In genomic region chr2:45092654-45093053, GRCm38 (mm10) we compare ENCODE assay signal across 26 mouse cellular contexts.
"Had no signal": no experiment of that assay in that cellular context is flagged by ENCODE, and none has a peak within 500 bp of the region (broad histone marks: within the 10 kb centered on the region; RNA-seq: fewer than 3 reads in every experiment).

No protein-coding gene starts in this region.

- H3K9me3 ChIP-seq: heart, embryonic 10.5 days; heart, embryonic 12.5 days; hindbrain, embryonic 10.5 days; hindbrain, embryonic 12.5 days; hindbrain, embryonic 15.5 days; kidney, embryonic 15.5 days; limb, embryonic 13.5 days; limb, embryonic 15.5 days; liver, embryonic 12.5 days had no signal

- ATAC-seq: hindbrain, postnatal 0 days; intestine, embryonic 16.5 days; liver, embryonic 12.5 days had no signal

- H3K4me3 ChIP-seq: heart, adult 2 months; heart, embryonic 10.5 days; heart, embryonic 12.5 days; hindbrain, embryonic 10.5 days; hindbrain, embryonic 12.5 days; hindbrain, embryonic 15.5 days; kidney, embryonic 15.5 days; limb, embryonic 13.5 days; limb, embryonic 15.5 days; liver, embryonic 12.5 days had no signal

- H3K4me2 ChIP-seq: heart, embryonic 12.5 days; hindbrain, embryonic 12.5 days; hindbrain, embryonic 15.5 days; kidney, embryonic 15.5 days; limb, embryonic 13.5 days; limb, embryonic 15.5 days; liver, embryonic 12.5 days had no signal

- H3K27ac ChIP-seq: heart, adult 2 months; heart, embryonic 10.5 days; hindbrain, embryonic 10.5 days; hindbrain, embryonic 12.5 days; hindbrain, embryonic 15.5 days; kidney, embryonic 15.5 days; kidney, postnatal 0 days; limb, embryonic 13.5 days; limb, embryonic 15.5 days; liver, embryonic 12.5 days; liver, embryonic 14.5 days had no signal

- H3K9ac ChIP-seq: heart, embryonic 12.5 days; hindbrain, embryonic 12.5 days; hindbrain, embryonic 15.5 days; kidney, embryonic 15.5 days; limb, embryonic 13.5 days; limb, embryonic 15.5 days; liver, embryonic 12.5 days; liver, embryonic 14.5 days had no signal

- H3K27me3 ChIP-seq: heart, embryonic 12.5 days; hindbrain, embryonic 12.5 days; hindbrain, embryonic 15.5 days; kidney, embryonic 15.5 days; limb, embryonic 15.5 days; liver, embryonic 12.5 days had no signal

- DNase-seq: gastrocnemius, postnatal 14 days; gastrocnemius, postnatal 36 days; heart, adult 2 months; heart, postnatal 10 days; heart, postnatal 4 days; kidney, adult 11 months; kidney, adult 2 months; kidney, adult 9 months; kidney, postnatal 14 days; kidney, postnatal 36 days; layer of hippocampus, postnatal 36 days; left cerebral cortex, postnatal 4 days; lung, adult 18-20 months had no signal

- H3K36me3 ChIP-seq: heart, embryonic 10.5 days; hindbrain, embryonic 12.5 days; hindbrain, embryonic 15.5 days; limb, embryonic 13.5 days; limb, embryonic 15.5 days had no signal
